Mouse (Mus musculus): ENCODE data around the gene Slc2a10. TPM values are rescaled to one million over a fixed set of nuclear protein-coding genes. Genes with fewer than 3 reads are reported as not detected.

Slc2a10 gene
- polyA plus RNA-seq, 1 experiment from 2014 or later: 0.34 TPM

DNA sequence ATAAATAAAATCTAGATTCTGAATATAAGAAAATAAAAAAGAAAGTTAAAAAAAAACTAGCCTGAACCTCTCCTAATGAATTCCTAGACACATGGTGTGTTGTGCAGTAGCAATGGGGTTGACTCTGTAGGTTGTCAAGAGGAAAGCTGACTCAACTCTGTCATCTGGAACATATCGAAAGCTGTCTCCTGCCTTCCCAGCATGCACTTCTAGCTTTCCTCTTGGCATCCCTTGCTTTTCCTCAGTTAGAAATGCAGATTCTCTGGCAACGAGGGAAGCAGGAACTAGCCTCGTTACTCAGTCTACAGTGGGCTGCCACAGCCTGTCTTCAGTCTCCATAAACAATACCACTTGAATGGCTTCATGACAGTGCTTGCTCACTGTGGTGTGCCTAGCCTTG lies 17.8 kb upstream of the Slc2a10 start:
- TF ChIP-seq CTCF (IDR thresholded peaks at IDR 0.05; ENCODE audit: low read depth) (no peak), EP300 (IDR thresholded peaks at IDR 0.05; ENCODE audit: low read depth) (no peak)
- DNase-seq (no peak), ATAC-seq (no peak)
- no peaks in the 10 kb centered on the region for H3K9me3 ChIP-seq (ENCODE audit: low read length)
- peaks cover 8% of the 10 kb centered on the region for H3K36me3 ChIP-seq (replicated peaks; ENCODE audit: insufficient read depth, low read length)
- no peak overlapping the region for H3K27ac ChIP-seq (ENCODE audit: low read depth)
- 63% methylated on average over 3 of the region's 3 CpGs for whole genome bisulfite sequencing (ENCODE audit: insufficient replicate concordance)
- no peak overlapping the region for H3K4me3 ChIP-seq (ENCODE audit: low read depth, low read length)
- no peaks in the 10 kb centered on the region for H3K27me3 ChIP-seq (ENCODE audit: insufficient read depth, low read length)
- H3K4me2 ChIP-seq (ENCODE audit: low read depth, low read length): no peak overlapping the region
- H3K9ac ChIP-seq (replicated peaks): no peak overlapping the region
- no peaks in the 10 kb centered on the region for H3K4me1 ChIP-seq (ENCODE audit: insufficient read depth)

GRCm38 (mm10) chr2:165486401-165486800 lies 17.2 kb upstream of the Slc2a10 start:
- Histone ChIP-seq H3K27me3 (ENCODE audit: insufficient read depth, low read length) (no peaks in the 10 kb centered on the region), H3K4me3 (ENCODE audit: low read depth, low read length) (no peak overlapping the region), H3K36me3 (replicated peaks; ENCODE audit: insufficient read depth, low read length) (peaks cover 8% of the 10 kb centered on the region), H3K4me1 (ENCODE audit: insufficient read depth) (no peaks in the 10 kb centered on the region), H3K9me3 (ENCODE audit: low read length) (no peaks in the 10 kb centered on the region), H3K9ac (replicated peaks) (no peak overlapping the region), H3K27ac (ENCODE audit: low read depth) (no peak overlapping the region), H3K4me2 (ENCODE audit: low read depth, low read length) (no peak overlapping the region)
- TF ChIP-seq CTCF (IDR thresholded peaks at IDR 0.05; ENCODE audit: low read depth): no peak
- no peak for TF ChIP-seq EP300 (IDR thresholded peaks at IDR 0.05; ENCODE audit: low read depth)
- 70% methylated on average over 5 of the region's 5 CpGs for WGBS (ENCODE audit: insufficient replicate concordance)
- no peak for DNase-seq
- ATAC-seq: no peak

DNA sequence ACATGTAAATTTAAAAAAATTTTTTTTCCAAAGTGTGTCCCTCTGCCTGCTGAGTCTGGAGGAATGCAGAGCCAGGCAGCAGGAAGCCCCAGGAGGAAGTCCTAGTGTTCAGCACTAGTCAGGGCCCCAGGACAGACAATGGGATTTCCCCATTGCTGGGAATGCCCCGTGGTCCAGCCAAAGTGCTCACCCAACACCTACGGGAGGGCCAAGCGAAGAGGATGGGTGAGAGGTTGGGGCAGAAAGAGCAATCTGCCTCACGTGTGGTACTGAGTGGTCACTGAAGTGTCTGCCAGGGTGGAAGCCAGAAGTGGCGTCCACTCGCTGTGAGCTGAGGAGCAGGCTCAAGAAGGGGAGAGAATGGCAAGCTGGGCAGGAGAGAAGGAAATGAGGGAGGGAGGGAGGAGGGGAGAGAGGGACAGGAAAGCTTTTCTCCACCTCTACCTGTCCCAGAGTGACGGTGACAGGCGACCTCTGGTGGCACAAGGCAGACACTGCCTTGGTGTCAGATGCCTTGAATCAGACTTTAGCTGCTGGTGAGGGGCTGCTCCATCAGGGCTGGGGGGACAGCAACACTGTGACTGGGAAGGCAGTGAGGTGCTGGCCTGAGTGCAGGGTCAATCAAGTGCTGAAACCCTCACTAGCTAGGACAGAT lies 16.6 kb upstream of the Slc2a10 start:
- Histone ChIP-seq H3K9ac (replicated peaks) (no peak overlapping the region), H3K4me2 (ENCODE audit: low read depth, low read length) (no peak overlapping the region), H3K9me3 (ENCODE audit: low read length) (no peaks in the 10 kb centered on the region), H3K27me3 (ENCODE audit: insufficient read depth, low read length) (no peaks in the 10 kb centered on the region), H3K4me1 (ENCODE audit: insufficient read depth) (0 out of 2 replicates have a peak, but pooled peaks cover under 1% of the 10 kb centered on the region), H3K4me3 (ENCODE audit: low read depth, low read length) (no peak overlapping the region), H3K27ac (ENCODE audit: low read depth) (no peak overlapping the region), H3K36me3 (replicated peaks; ENCODE audit: insufficient read depth, low read length) (peaks cover 8% of the 10 kb centered on the region)
- TF ChIP-seq CTCF (IDR thresholded peaks at IDR 0.05; ENCODE audit: low read depth): peak; percentile 91
- TF ChIP-seq EP300 (IDR thresholded peaks at IDR 0.05; ENCODE audit: low read depth): no peak
- 13% methylated on average over 8 of the region's 8 CpGs for WGBS (ENCODE audit: insufficient replicate concordance)
- DNase-seq (peak; percentile 66), ATAC-seq (peak; percentile 59)

GRCm38 (mm10) chr2:165492648-165493553 lies 10.7 kb upstream of the Slc2a10 start, which contains the start of gene Trp53rka:
Trp53rka (minus strand) TSS chr2:165493324.
- Histone ChIP-seq H3K4me3 (ENCODE audit: low read depth, low read length) (peak within 1 kb of the TSS; percentile 68), H3K4me2 (ENCODE audit: low read depth, low read length) (peak within 1 kb of the TSS; percentile 70), H3K36me3 (replicated peaks; ENCODE audit: insufficient read depth, low read length) (peaks cover 8% of the 10 kb centered on the region), H3K9me3 (ENCODE audit: low read length) (no peaks in the 10 kb centered on the region), H3K27me3 (ENCODE audit: insufficient read depth, low read length) (no peaks in the 10 kb centered on the region), H3K4me1 (ENCODE audit: insufficient read depth) (peaks cover 7% of the 10 kb centered on the region), H3K9ac (replicated peaks) (peak within 1 kb of the TSS; percentile 82), H3K27ac (ENCODE audit: low read depth) (peak within 1 kb of the TSS; percentile 71)
- DNase-seq (peak; percentile 83), ATAC-seq (peak; percentile 91)
- whole genome bisulfite sequencing (ENCODE audit: insufficient replicate concordance): under 1% methylated on average over 82 of the region's 84 CpGs
- no peak for TF ChIP-seq EP300 (IDR thresholded peaks at IDR 0.05; ENCODE audit: low read depth)
- 0 out of 2 replicates have a peak, but pooled peaks have one; percentile 7 for TF ChIP-seq CTCF (IDR thresholded peaks at IDR 0.05; ENCODE audit: low read depth)

DNA sequence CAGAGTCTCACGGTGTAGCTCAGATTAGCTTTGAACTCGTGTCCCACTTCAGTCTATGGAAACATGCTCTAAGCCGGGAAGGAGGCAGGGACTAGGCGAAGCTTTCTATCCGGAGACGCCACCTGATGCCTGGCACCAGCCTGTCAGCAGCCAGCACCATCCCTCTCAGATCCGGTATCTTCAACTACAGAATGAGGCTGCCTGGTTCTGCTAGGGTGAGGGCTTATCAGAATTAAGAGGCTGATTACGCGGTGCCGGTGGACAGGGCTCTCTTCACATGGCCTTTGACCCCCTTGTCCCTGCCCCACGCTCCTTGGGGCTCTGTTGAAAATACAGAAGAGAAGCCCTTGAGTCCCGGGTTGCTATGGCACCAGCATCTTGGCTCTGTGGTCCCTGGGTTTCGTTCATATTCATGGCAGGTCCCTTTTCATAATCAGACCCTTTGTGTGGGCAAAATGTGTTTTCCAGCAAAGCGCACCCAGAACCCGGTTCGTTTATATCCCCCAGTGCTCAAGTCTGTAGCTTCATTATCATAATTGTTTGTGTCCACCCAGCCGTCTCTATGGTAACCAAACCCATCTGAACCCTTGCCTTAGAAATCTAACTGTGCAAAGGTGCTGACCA lies 9.9 kb upstream of the Slc2a10 start:
- TF ChIP-seq CTCF (IDR thresholded peaks at IDR 0.05; ENCODE audit: low read depth) (no peak), EP300 (IDR thresholded peaks at IDR 0.05; ENCODE audit: low read depth) (no peak)
- Histone ChIP-seq H3K36me3 (replicated peaks; ENCODE audit: insufficient read depth, low read length) (peaks cover 8% of the 10 kb centered on the region), H3K9me3 (ENCODE audit: low read length) (no peaks in the 10 kb centered on the region), H3K4me2 (ENCODE audit: low read depth, low read length) (peak overlapping the region; percentile 70), H3K27ac (ENCODE audit: low read depth) (peak overlapping the region; percentile 71; the same call in 1 of the 2 replicates), H3K9ac (replicated peaks) (peak overlapping the region; percentile 82), H3K4me1 (ENCODE audit: insufficient read depth) (peaks cover 7% of the 10 kb centered on the region), H3K4me3 (ENCODE audit: low read depth, low read length) (peak overlapping the region; percentile 68), H3K27me3 (ENCODE audit: insufficient read depth, low read length) (no peaks in the 10 kb centered on the region)
- no peak for DNase-seq
- whole genome bisulfite sequencing (ENCODE audit: insufficient replicate concordance): 28% methylated on average over 17 of the region's 17 CpGs
- peak; percentile 7; the same call in 1 of the 2 replicates for ATAC-seq

GRCm38 (mm10) chr2:165494495-165494894 lies 9.1 kb upstream of the Slc2a10 start:
- no peak for ATAC-seq
- H3K27ac ChIP-seq (ENCODE audit: low read depth): no peak overlapping the region

More at GRCm38 (mm10) chr2:165494495-165494894, 9.1 kb upstream of the Slc2a10 start:
- Histone ChIP-seq H3K4me2 (ENCODE audit: low read depth, low read length) (no peak overlapping the region), H3K27me3 (ENCODE audit: insufficient read depth, low read length) (no peaks in the 10 kb centered on the region), H3K9me3 (ENCODE audit: low read length) (no peaks in the 10 kb centered on the region), H3K4me3 (ENCODE audit: low read depth, low read length) (no peak overlapping the region), H3K9ac (replicated peaks) (no peak overlapping the region), H3K36me3 (replicated peaks; ENCODE audit: insufficient read depth, low read length) (peaks cover 8% of the 10 kb centered on the region), H3K4me1 (ENCODE audit: insufficient read depth) (peaks cover 7% of the 10 kb centered on the region)
- 36% methylated on average over 2 of the region's 2 CpGs for WGBS (ENCODE audit: insufficient replicate concordance)
- no peak for DNase-seq
- TF ChIP-seq EP300 (IDR thresholded peaks at IDR 0.05; ENCODE audit: low read depth) (no peak), CTCF (IDR thresholded peaks at IDR 0.05; ENCODE audit: low read depth) (no peak)

All from liver, postnatal 0 days (tissue).